Mouse (Mus musculus): ENCODE measurements at regions not wholly inside any gene's neighbourhood (a gene's known extent, or its start where the extent isn't known, plus 50 kb on each side); places are given as distances from the start of the nearest gene placed in this dataset.
"Not testable (repeated sequence)": the region's sequence is repeated elsewhere in the genome, so short reads cannot be mapped to it uniquely, and the experiment has no call there.

DNA sequence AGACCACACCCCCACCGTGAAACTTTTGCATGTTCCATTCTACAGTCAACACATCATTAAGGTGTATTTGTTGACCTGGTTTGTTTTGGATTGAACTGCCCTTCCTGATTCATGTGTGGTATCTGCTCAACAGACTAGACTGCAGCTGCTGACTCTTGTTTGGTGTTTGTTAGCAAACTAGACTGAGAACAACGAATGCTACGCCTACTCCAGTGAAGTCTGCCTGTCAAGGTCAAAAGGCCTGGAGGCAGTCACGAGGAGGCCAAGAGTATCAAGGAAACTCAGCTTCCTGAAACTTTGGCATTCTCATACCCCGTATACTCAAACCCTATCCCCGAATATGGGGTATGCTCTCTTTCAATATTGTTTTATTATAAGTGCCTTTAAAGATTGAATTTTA lies 194.2 kb upstream of the Spin1 start:
- DNase-seq = not testable (repeated sequence)

- no peak for DNase-seq
These were observed 193.8 kb upstream of the Spin1 start for GRCm38 (mm10) chr13:50906910-50907309.

GRCm38 (mm10) chr13:50912776-50913175 lies 187.9 kb upstream of the Spin1 start:
- DNase-seq = not testable (repeated sequence)

- DNase-seq = not testable (repeated sequence)
These were observed 166.7 kb upstream of the Spin1 start for GRCm38 (mm10) chr13:50934017-50934416.

DNA sequence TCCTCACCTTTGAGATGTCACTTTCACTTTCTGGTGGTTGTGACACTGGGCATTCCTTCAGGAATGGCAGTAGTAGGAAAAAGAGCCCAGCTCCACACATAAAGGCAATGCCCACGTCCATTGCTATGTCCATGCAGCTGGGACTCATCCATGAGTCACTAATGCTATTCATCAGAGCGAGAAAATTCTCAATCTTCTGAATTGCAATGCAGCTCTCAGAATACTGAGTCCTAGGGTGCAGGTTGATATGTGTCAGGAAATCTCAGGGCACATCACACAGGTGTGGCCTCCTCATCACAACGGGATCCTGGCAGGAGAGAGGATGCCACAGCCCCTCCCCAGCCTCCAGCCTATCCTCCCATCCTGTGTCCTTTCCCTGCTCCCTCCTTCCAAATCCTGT lies 158.1 kb upstream of the Spin1 start:
- no peak for DNase-seq

- peak; percentile 74 for DNase-seq
These were observed 151.0 kb upstream of the Spin1 start for GRCm38 (mm10) chr13:50949545-50950226.

- DNase-seq = no peak
These were observed 146.0 kb upstream of the Spin1 start for GRCm38 (mm10) chr13:50954671-50955070.

GRCm38 (mm10) chr13:50958051-50958883 lies 142.4 kb upstream of the Spin1 start:
- no peak for DNase-seq

DNA sequence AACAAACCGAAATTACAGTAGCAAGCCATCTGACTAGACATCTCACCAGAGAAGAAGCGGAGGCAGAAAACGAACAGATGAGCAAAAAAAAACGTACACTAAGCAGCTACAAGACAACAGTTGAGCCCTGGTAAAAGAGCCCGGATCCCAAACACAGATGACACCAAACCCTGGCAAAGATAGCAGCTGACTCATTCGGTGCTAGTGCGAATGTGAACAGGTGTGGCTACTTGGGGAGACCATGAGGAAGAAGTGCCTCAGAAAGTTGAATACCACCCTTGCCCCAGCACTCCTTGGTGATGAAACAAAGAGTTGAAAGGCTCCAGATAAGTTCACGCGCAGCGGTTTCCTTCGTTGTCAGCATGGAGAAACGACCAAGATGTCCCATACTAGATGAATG lies 139.8 kb upstream of the Spin1 start:
- peak; percentile 11 for DNase-seq

DNA sequence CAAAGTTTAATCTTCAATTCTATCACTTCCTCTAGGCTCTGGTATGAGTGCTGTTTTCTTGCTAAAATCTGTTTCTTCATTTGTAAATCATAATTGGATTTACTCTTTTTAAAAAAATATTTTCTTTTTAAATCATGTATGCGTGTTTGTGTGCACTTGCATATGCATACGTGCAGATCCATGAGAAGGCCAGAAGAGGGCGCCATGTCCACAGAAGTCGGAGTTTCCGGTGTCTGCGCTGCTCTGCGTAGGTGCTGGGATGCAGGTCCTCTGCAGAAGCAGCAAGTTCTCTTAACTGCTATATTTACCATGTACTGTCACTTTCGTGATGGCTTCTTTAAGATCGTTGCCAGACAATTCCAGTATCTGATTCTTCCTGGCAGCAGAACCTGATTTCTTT lies 136.6 kb upstream of the Spin1 start:
- DNase-seq = no peak

DNA sequence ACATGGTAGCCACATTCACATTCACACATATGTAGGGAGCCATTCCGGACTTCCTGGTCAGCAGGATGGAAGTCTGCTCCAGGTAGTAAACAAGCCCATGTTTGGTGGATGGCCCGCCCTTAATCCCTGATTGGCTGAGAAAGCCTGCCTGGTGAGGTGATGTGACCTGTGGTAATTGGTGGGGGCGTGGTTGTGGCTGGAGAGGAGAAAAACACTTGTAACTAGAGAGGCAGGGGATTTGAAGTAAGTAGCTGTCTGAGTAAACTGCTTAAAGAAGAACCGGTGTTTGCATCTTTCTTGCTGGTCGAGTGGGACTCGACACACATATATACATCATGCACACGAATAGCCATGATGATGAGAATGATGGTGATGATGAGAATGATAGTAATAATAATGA lies 135.6 kb upstream of the Spin1 start:
- not testable (repeated sequence) for DNase-seq

DNA sequence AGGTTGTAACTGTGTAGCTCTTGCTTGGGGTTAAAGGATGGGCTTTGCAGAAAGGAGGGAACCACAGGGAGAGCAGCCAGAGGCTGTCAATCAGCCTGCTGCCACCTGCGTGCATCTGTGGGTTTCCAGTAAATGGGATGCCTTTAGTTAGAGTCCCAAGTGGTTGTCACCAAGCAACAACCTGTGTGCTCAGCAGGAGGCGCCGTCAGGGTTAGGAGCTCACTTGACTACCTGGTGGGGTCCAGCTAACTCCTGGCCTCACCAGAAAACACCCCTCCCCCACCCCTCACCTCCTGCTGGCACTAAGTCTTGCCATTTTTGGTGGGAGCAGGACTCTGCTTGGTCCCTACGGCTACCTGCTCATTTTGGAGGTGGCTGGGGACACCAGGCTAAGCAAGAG lies 135.0 kb upstream of the Spin1 start:
- DNase-seq = no peak

DNA sequence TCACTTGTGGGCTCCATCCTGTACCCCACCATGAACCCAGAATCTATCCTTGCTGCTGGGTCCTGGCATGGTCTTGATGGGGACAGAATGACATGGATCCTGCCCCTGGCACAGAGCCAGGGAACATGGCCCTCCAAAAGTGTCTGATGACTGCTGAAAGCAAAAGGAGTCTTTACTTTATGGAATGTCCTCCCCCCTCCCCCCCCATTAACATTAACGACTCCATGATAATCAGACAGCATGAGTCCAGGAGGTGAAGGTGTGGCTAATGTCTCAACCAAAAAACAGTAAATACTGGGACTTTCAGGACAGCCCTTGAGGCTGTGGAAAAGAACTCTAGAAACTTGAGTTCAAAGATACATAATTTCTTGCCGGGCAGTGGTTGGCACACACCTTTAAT lies 133.9 kb upstream of the Spin1 start:
- no peak for DNase-seq

- no peak for DNase-seq
These were observed 127.3 kb upstream of the Spin1 start for GRCm38 (mm10) chr13:50973379-50973778.

- DNase-seq = no peak
These were observed 125.3 kb upstream of the Spin1 start for GRCm38 (mm10) chr13:50975306-50975920.

GRCm38 (mm10) chr13:50982005-50982404 lies 118.7 kb upstream of the Spin1 start:
- DNase-seq = no peak

DNA sequence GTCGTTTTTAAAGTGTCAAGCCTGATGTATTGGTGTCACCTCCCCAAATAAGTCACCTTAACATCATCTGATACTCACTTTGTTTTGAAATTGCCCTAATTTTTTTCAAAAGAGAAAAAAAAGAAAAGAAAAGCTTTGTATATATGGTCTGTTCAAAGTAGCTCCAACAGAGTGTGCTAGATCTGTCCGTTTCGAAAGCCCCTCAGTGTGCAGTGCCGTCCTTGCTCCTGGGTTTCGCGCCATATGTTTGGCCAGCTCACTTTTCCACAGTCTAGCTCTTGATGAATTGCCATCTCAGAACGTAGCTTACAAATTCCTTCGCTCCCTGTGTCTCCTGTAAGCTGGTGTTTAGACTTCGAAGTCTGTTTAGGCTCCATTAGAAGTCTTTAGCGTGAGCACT lies 117.7 kb upstream of the Spin1 start:
- DNase-seq = no peak

- no peak for DNase-seq
These were observed 108.8 kb upstream of the Spin1 start for GRCm38 (mm10) chr13:50991726-50992432.

DNA sequence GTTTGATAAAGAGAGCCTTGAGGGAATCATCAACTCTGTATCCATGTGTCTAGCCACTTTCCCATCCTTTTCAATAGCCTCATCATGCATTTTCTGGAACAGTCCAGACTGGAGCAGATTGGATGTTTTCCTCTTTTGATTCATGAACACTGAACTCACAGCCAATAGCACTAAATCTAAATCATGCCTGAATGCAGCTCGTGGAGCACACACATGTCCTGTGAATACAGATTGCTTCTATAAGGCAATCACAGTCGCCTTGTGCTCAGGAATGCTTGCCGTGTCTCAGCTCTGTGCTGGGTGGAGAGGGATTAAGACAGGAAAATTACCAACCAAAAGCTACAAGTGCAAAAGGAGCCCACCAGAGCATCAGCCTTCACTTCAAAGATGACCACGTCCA lies 100.9 kb upstream of the Spin1 start:
- DNase-seq = no peak

GRCm38 (mm10) chr13:51004827-51005226 lies 95.9 kb upstream of the Spin1 start:
- no peak for DNase-seq

DNA sequence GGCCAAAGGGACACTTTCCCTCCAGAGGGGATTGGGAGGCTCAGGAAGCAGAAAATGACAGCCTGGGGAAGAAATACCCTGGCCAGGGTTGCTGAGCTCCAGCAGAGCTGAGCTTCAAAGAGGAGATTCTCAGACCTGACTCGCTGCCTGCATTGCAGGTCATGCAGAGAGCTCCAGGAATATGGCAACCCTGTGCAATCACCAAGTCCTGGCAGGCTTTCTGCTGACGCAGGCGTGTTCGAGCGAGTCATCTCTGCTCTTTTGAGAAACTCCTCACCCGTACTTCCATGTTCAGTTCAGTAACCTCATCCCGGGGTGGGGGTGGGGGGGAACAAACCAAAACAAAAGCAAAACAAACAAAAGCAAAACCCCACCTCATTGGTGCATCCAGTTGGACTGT lies 89.9 kb upstream of the Spin1 start:
- no peak for DNase-seq

GRCm38 (mm10) chr13:51016209-51016608 lies 84.5 kb upstream of the Spin1 start:
- no peak for DNase-seq

DNA sequence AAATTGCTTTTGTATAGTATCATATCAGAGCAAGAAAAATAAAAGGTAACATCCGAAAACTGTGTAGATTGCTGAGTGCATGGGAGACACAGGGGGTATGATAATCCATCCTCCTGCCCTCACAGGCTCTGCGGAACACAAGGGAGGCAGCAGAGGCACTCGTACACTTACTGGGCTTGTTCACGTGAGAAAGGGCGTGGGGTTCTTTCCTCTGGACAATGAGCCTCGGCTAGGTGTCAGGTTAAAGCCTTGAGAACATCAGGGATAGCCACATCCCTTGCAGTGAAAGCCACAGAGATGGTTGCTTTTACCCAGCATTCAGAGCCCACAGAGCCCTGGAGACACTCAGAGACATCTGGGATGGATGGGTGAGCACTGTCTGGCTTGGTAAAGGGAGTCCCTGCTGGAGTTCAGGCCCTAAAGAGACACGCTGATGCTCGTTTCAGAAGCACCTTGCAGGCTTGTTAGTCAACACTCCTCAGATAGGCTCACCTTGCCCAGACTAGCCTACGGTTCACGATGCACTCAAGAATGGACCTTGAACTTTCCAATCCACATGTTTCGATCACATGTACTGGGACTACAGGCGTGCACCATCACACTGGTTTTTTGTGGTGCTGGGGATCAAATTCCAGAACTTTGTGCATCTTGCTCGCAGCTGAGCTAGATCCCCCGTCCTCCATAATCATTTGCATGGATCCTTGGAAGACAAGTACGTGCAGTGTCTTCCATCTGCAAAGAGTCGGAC lies 83.5 kb upstream of the Spin1 start:
- no peak for DNase-seq
